Mouse (Mus musculus): Measurements from ENCODE around the gene Hcn2.
A peak's percentile ranks its signal among the peaks of the same experiment; 100 is the strongest.

Gene Hcn2

GRCm38 (mm10) chr10:79708668-79709067 is 7.8 kb upstream of the Hcn2 start:
- no peak for DNase-seq (ENCODE audit: low spot score in 2 of 2)

GRCm38 (mm10) chr10:79709307-79709706 is 7.1 kb upstream of the Hcn2 start:
- DNase-seq (ENCODE audit: low spot score in 2 of 2), result no peak

GRCm38 (mm10) chr10:79712029-79712428 is 4.4 kb upstream of the Hcn2 start:
- no peak for DNase-seq (ENCODE audit: low spot score in 2 of 2)

DNA sequence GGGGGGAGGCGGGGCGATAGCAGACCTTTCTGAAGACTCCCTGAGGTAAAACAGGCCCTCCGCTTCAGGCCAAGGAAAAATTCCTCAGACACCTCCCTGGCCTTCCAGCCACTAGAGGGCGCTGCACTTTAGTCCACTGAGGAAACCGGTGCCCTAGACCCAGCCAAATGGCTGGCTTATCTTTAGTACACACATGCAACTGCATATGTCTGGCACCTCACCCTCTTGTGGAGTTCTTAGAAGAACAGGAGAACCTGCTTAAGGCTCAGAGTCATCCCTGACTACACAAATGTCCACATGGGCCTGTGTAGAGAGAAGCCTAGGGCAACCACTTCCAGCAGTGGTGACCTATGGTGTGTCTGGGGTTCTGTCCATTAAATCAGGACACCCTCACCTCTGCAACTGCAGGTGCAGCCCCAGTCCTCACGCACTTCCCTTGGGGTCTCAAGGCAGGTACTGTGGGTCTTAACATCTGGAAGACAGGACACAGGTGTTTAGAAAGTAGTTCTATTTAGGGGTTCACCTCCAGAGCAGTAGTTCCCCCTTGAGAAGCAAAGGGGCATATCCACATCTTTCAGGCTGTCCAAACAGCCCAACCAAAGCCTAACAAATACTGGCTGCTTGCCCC is 3.8 kb upstream of the Hcn2 start:
- DNase-seq (ENCODE audit: low spot score in 2 of 2), result peak; percentile 84 to 91

- no peak for DNase-seq (ENCODE audit: low spot score in 2 of 2)
Measured at GRCm38 (mm10) chr10:79713163-79713562, 3.3 kb upstream of the Hcn2 start.

DNA sequence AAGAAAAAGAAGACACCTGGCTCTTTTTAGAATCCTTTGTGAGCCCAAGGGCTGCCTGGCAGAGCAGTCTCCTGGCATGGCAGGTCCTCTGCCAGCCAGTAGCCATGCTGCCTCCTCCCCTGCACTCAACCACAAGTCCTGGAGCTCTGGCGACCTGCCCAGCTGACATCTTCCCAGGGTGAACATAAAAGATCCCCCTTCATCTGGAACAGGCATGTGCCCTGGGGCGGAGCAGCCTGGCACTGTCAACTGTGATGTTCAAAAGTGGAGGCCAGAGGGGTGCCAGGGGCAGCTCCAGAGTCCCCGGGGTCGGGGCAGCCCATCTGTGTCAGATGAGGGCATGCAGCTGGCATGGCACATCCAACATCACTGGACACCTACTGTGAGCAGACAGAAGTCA is 1.4 kb upstream of the Hcn2 start:
- DNase-seq (ENCODE audit: low spot score in 2 of 2), result no peak

DNA sequence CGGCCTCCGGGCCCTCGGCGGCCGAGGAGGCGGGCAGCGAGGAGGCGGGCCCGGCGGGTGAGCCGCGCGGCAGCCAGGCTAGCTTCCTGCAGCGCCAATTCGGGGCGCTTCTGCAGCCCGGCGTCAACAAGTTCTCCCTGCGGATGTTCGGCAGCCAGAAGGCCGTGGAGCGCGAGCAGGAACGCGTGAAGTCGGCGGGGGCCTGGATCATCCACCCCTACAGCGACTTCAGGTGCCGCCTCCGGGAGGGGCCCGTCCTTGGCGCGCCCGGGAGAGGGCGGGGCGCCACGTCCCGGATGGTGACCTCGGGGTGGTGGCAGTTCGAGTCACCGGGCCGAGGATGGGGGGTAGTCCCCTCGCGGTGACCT is 538 bp downstream of the Hcn2 start:
- DNase-seq (ENCODE audit: low spot score in 2 of 2), result no peak

GRCm38 (mm10) chr10:79717640-79718357 is 1.4 kb downstream of the Hcn2 start:
- DNase-seq (ENCODE audit: low spot score in 2 of 2), result peak in 1 of 2 experiments; percentile 51

DNA sequence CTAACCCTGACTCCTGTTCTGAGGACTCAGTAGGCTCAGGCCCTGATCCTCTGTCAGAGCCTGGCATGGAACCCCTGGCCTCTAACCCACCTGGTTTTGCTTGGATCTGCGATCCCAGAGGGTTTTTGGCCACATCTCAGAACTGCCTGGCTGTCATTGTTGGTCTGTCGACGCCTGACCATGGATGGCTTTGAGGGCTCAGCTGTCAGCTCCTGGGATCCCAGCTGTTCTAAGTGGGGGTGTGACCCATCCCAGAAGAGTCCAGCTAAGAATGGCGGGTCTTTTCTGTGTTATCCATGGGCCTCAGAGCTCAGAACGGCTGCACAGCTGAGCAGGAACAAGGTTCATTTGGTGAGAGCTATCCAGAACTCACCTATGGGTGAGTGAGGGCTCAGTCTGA is 4.7 kb downstream of the Hcn2 start:
- no peak for DNase-seq (ENCODE audit: low spot score in 2 of 2)

DNA sequence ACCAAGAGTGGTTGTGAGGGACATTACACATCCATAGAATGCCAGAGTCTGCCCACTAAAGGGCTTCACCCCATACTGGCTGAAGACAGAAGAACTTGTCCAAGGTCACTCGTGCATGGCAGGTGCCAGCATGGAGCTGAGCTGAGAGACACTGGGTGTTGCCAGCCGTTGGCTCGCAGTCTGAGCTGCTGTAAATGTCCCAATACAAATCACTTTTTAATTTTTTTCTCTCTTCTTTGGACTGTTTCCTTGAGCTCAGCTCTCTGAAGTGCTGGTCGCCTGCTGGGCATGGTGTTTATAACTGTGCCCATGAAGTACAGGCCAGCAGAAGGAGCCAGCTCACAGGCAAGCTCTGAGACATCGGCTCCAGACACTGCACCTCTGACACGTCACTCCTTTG is 6.6 kb downstream of the Hcn2 start:
- no peak for DNase-seq (ENCODE audit: low spot score in 2 of 2)

DNA sequence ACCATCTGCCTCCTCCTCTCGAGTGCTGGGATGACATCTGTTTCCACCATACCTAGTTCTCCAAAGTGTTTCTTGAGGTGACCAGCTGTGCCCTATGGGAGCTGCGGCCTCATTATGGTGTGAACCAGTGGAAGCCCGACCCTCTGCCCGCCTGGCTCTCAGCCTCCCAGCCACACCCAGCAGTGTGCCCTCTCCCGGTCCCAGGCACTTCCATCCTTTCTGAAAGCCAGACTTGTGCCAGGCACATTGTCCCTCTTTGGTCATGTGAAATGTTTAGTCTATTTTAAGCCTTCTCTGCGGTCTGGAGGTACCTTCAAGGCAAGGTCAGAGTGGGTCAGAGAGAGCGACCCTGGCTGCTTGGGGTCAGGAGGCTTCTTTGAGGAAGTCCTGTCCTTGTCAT is 7.3 kb downstream of the Hcn2 start:
- DNase-seq (ENCODE audit: low spot score in 2 of 2), result no peak

- peak; percentile 55 to 69 for DNase-seq (ENCODE audit: low spot score in 2 of 2)
Measured at GRCm38 (mm10) chr10:79726090-79726489, 9.7 kb downstream of the Hcn2 start.

- no peak for DNase-seq (ENCODE audit: low spot score in 2 of 2)
Measured at GRCm38 (mm10) chr10:79728323-79729249, 12.2 kb downstream of the Hcn2 start.

- DNase-seq (ENCODE audit: low spot score in 2 of 2), result no peak
Measured at GRCm38 (mm10) chr10:79729357-79729965, 13.0 kb downstream of the Hcn2 start.

DNA sequence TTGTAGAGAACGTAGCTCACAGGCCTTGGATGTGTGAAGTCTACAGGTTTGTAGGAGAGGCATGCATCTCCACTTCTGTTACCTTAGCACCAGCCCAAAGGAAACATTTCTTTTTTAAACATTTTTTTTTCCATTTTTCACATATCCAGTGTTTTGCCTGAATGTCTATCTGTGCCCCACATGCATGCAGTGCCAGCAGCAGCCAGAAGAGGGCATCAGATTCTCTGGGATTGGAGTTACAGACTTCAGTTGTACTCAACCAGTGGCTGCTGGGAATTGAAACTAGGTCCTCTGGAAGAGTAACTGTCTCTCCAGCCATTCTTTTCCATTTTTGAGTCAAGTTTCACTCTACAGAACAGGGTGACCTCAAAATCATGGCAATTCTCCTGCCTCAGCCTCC is 16.1 kb downstream of the Hcn2 start:
- DNase-seq (ENCODE audit: low spot score in 2 of 2), result peak in 1 of 2 experiments; percentile 53

- no peak for DNase-seq (ENCODE audit: low spot score in 2 of 2)
Measured at GRCm38 (mm10) chr10:79733847-79734246, 17.4 kb downstream of the Hcn2 start.

DNA sequence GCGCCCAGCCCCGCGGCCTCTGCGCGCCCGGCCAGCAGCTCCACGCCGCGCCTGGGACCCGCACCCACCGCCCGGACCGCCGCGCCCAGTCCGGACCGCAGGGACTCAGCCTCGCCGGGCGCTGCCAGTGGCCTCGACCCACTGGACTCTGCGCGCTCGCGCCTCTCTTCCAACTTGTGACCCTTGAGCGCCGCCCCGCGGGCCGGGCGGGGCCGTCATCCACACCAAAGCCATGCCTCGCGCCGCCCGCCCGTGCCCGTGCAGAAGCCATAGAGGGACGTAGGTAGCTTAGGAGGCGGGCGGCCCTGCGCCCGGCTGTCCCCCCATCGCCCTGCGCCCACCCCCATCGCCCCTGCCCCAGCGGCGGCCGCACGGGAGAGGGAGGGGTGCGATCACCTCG is 18.9 kb downstream of the Hcn2 start:
- DNase-seq (ENCODE audit: low spot score in 2 of 2), result no peak

- no peak for DNase-seq (ENCODE audit: low spot score in 2 of 2)
Measured at GRCm38 (mm10) chr10:79736706-79737105, 20.3 kb downstream of the Hcn2 start.

DNA sequence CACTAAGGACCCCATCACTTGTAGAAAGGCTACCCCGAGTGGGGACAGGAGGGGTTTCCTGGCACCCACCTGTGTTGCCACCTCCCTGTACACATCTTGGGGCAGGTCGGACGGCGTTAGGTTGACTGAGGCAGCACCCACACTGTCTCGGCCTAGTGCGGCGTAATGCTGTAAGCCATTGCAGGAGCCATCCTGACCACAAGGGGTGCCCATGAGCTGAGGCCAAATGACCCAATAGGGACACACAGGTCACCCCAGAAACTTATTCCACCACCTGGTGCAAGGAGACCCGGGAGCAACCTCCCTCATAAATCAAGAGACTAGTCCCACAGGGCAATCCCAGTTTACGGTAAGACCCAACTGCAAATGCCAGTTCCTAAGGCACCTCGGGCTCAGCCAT is 21.8 kb downstream of the Hcn2 start:
- no peak for DNase-seq (ENCODE audit: low spot score in 2 of 2)

DNA sequence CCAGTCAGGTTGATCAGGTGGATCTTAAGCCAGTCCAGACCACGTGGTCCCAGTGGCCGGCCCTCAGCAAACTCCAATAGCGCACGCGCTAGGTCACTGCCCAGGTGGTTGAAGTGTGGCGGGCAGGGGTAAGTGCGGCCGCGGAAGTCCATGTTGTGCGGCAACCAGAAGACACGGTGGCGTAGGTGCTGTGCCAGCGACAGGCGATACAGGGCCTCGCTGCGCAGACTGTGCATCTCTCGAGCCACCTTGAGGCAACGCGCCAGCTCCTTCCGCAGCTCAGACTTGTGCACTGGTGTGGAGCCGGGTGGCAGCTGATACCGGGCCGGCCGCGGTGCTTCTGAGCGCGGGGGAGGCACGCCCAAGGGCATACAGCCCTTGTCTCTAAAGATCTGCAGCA is 22.8 kb downstream of the Hcn2 start:
- no peak for DNase-seq (ENCODE audit: low spot score in 2 of 2)

GRCm38 (mm10) chr10:79740863-79741262 is 24.4 kb downstream of the Hcn2 start:
- no peak for DNase-seq (ENCODE audit: low spot score in 2 of 2)

GRCm38 (mm10) chr10:79743161-79743560 is 26.7 kb downstream of the Hcn2 start:
- DNase-seq (ENCODE audit: low spot score in 2 of 2), result no peak

All from spleen, postnatal 14 days (tissue).